Mouse (Mus musculus) urinary bladder, postnatal 14 days (tissue): ENCODE measurements around the gene Col4a4.

Experiments
- DNase-seq: peaks from one replicate; pipeline ENCODE4 v3.0.0; 2021; ENCODE audit warnings: low spot score

Col4a4 gene

GRCm38 (mm10) chr1:82412085-82412484 lies 174.6 kb downstream of the Col4a4 start:
- DNase-seq, result no peak

GRCm38 (mm10) chr1:82411521-82411920 lies 175.1 kb downstream of the Col4a4 start:
- no peak for DNase-seq

- DNase-seq, result no peak
These were observed 176.1 kb downstream of the Col4a4 start for GRCm38 (mm10) chr1:82410548-82410947.

- DNase-seq, result no peak
These were observed 177.4 kb downstream of the Col4a4 start for GRCm38 (mm10) chr1:82409271-82409670.

GRCm38 (mm10) chr1:82407786-82408185 lies 178.9 kb downstream of the Col4a4 start:
- no peak for DNase-seq
